Mouse (Mus musculus) naive thymus-derived CD4-positive, alpha-beta T cell, adult 2 months (primary cell): Measurements from ENCODE around the gene Dpf1.
A peak's percentile ranks its signal among the peaks of the same experiment; 100 is the strongest.

Experiments
- DNase-seq: peaks from one replicate; pipeline ENCODE4 v3.0.0-alpha.2; 2011; ENCODE audit warnings: low read depth

The Dpf1 gene

GRCm38 (mm10) chr7:29288942-29289638 is 14.7 kb upstream of the Dpf1 start, which contains the start of gene Ppp1r14a:
Gene Ppp1r14a, plus strand, starts transcription at chr7:29289308.
- DNase-seq = peak; percentile 76

- no peak for DNase-seq
Observed at GRCm38 (mm10) chr7:29289856-29290255, 13.9 kb upstream of the Dpf1 start.

- DNase-seq = no peak
Observed at GRCm38 (mm10) chr7:29290691-29291485, 12.9 kb upstream of the Dpf1 start.

- no peak for DNase-seq
Observed at GRCm38 (mm10) chr7:29291616-29292457, 11.9 kb upstream of the Dpf1 start.

- DNase-seq = no peak
Observed at GRCm38 (mm10) chr7:29292458-29293098, 11.2 kb upstream of the Dpf1 start.

- no peak for DNase-seq
Observed at GRCm38 (mm10) chr7:29293131-29294065, 10.4 kb upstream of the Dpf1 start.

- no peak for DNase-seq
Observed at GRCm38 (mm10) chr7:29294111-29294761, 9.5 kb upstream of the Dpf1 start.

GRCm38 (mm10) chr7:29295861-29296647 is 7.7 kb upstream of the Dpf1 start:
- DNase-seq = no peak

GRCm38 (mm10) chr7:29296998-29297397 is 6.8 kb upstream of the Dpf1 start:
- DNase-seq = peak; percentile 84

GRCm38 (mm10) chr7:29301127-29301566 is 2.6 kb upstream of the Dpf1 start:
- peak; percentile 77 for DNase-seq

- DNase-seq = no peak
Observed at GRCm38 (mm10) chr7:29302641-29303040, 1.1 kb upstream of the Dpf1 start.

GRCm38 (mm10) chr7:29304463-29305262 is 912 bp downstream of the Dpf1 start:
- DNase-seq = no peak

- DNase-seq = no peak
Observed at GRCm38 (mm10) chr7:29305263-29305988, 1.7 kb downstream of the Dpf1 start.

GRCm38 (mm10) chr7:29306108-29306507 is 2.4 kb downstream of the Dpf1 start:
- no peak for DNase-seq

GRCm38 (mm10) chr7:29306619-29307018 is 2.9 kb downstream of the Dpf1 start:
- peak; percentile 74 for DNase-seq

- peak; percentile 67 for DNase-seq
Observed at GRCm38 (mm10) chr7:29307350-29308104, 3.8 kb downstream of the Dpf1 start.

GRCm38 (mm10) chr7:29309221-29309721 is 5.5 kb downstream of the Dpf1 start:
- DNase-seq = no peak
